Mouse (Mus musculus) fat pad, adult 2 months (tissue): ENCODE measurements at regions not wholly inside any gene's neighbourhood (a gene's known extent, or its start where the extent isn't known, plus 50 kb on each side); places are given as distances from the start of the nearest gene placed in this dataset.

Source experiments
- DNase-seq: peaks from one replicate; pipeline ENCODE4 v3.0.0-alpha.2; 2011; ENCODE audit warnings: low read depth, low spot score; ENCODE audit errors: extremely low read depth

GRCm38 (mm10) chr12:28186695-28187094 lies 365.5 kb downstream of the Dcdc2c start:
- DNase-seq, result no peak

- DNase-seq, result no peak
Observed at GRCm38 (mm10) chr12:28181265-28181664, 370.9 kb downstream of the Dcdc2c start.

GRCm38 (mm10) chr12:28176016-28176415 lies 376.2 kb downstream of the Dcdc2c start:
- no peak for DNase-seq

- DNase-seq, result no peak
Observed at GRCm38 (mm10) chr12:28174078-28174477, 378.1 kb downstream of the Dcdc2c start.

GRCm38 (mm10) chr12:28158786-28159185 lies 393.4 kb downstream of the Dcdc2c start:
- no peak for DNase-seq

- no peak for DNase-seq
Observed at GRCm38 (mm10) chr12:28150759-28151158, 401.4 kb downstream of the Dcdc2c start.

GRCm38 (mm10) chr12:28135810-28136592 lies 416.2 kb downstream of the Dcdc2c start:
- no peak for DNase-seq

GRCm38 (mm10) chr12:28122766-28123165 lies 429.4 kb downstream of the Dcdc2c start:
- DNase-seq, result no peak

- DNase-seq, result no peak
Observed at GRCm38 (mm10) chr12:28120106-28120505, 432.1 kb downstream of the Dcdc2c start.

GRCm38 (mm10) chr12:28090673-28091072 lies 461.5 kb downstream of the Dcdc2c start:
- no peak for DNase-seq

GRCm38 (mm10) chr12:28085460-28085859 lies 466.7 kb downstream of the Dcdc2c start:
- no peak for DNase-seq

- no peak for DNase-seq
Observed at GRCm38 (mm10) chr12:28076606-28077005, 475.6 kb downstream of the Dcdc2c start.

GRCm38 (mm10) chr12:28068584-28068983 lies 483.6 kb downstream of the Dcdc2c start:
- DNase-seq, result no peak

GRCm38 (mm10) chr12:28060281-28060680 lies 491.9 kb downstream of the Dcdc2c start:
- DNase-seq, result no peak

GRCm38 (mm10) chr12:28055518-28056280 lies 496.5 kb downstream of the Dcdc2c start:
- no peak for DNase-seq

- DNase-seq, result no peak
Observed at GRCm38 (mm10) chr12:28054444-28054843, 497.8 kb downstream of the Dcdc2c start.

- DNase-seq, result no peak
Observed at GRCm38 (mm10) chr12:28047989-28048388, 504.2 kb downstream of the Dcdc2c start.

GRCm38 (mm10) chr12:28038161-28038911 lies 513.9 kb downstream of the Dcdc2c start:
- peak; percentile 11 for DNase-seq

- DNase-seq, result no peak
Observed at GRCm38 (mm10) chr12:27999170-27999569, 553.0 kb downstream of the Dcdc2c start.

- no peak for DNase-seq
Observed at GRCm38 (mm10) chr12:27992152-27992551, 560.0 kb downstream of the Dcdc2c start.

- DNase-seq, result no peak
Observed at GRCm38 (mm10) chr12:27984261-27984841, 567.8 kb downstream of the Dcdc2c start.
